Mouse (Mus musculus) liver, embryonic 14.5 days (tissue): ENCODE data around the gene Rbm39. TPM values are rescaled to one million over a fixed set of nuclear protein-coding genes. Genes with fewer than 3 reads are reported as not detected.
A peak's percentile ranks its signal among the peaks of the same experiment; 100 is the strongest.

Experiments used
- ATAC-seq: fragments of 200-750 bp; cut with Nextera tagmentation; 2 replicates; pipeline ENCODE4 v1.8.0; 2017; ENCODE audit warnings: moderate number of reproducible peaks, mild to moderate bottlenecking, moderate library complexity; ENCODE audit not compliant: insufficient read depth
- DNase-seq, 3 experiments: peaks; one replicate each; pipeline ENCODE4 v3.0.0-alpha.2; 2012 to 2013; ENCODE audit warnings: low read depth in 3 of 3, low spot score in 3 of 3
- H3K27ac ChIP-seq: fragments of 300-500 bp; sonication (generic); 2 replicates; pipeline ENCODE4 v1.5.1; 2014; ENCODE audit warnings: moderate library complexity, mild to moderate bottlenecking, control low read depth, inconsistent platforms
- H3K27me3 ChIP-seq: fragments of 300-500 bp; sonication (generic); 2 replicates; pipeline ENCODE4 v1.6.1; 2014; ENCODE audit warnings: mild to moderate bottlenecking, low read length, moderate library complexity; ENCODE audit not compliant: control insufficient read depth, insufficient read depth
- H3K36me3 ChIP-seq: fragments of 300-500 bp; sonication (generic); replicated peaks from 2 replicates; pipeline ENCODE4 v1.6.1; 2014; ENCODE audit warnings: low read depth; ENCODE audit not compliant: control insufficient read depth, insufficient read depth
- H3K4me1 ChIP-seq, 2 experiments: fragments of 200-500 bp in 1 of 2; fragments of 300-500 bp in 1 of 2; sonication (generic) in 1 of 2; replicated peaks; 2 replicates each; pipeline ENCODE4 v1.6.1; 2012 to 2014; ENCODE audit warnings: antibody characterized with exemption in 1 of 2, inconsistent platforms in 1 of 2, low read length in 1 of 2; ENCODE audit not compliant: control insufficient read depth in 2 of 2, insufficient read depth in 2 of 2
- H3K4me2 ChIP-seq: fragments of 300-500 bp; sonication (generic); 2 replicates; pipeline ENCODE4 v1.6.1; 2014; ENCODE audit warnings: low read depth, mild to moderate bottlenecking, control low read depth, moderate library complexity
- H3K4me3 ChIP-seq, 2 experiments: fragments of 200-500 bp in 1 of 2; fragments of 300-500 bp in 1 of 2; sonication (generic) in 1 of 2; 2 replicates each; pipeline ENCODE4 v1.5.1; 2012 to 2014; ENCODE audit warnings: low read depth in 2 of 2, low read length in 2 of 2, mild to moderate bottlenecking in 2 of 2, control low read depth in 1 of 2, inconsistent platforms in 1 of 2, moderate library complexity in 1 of 2; ENCODE audit not compliant: insufficient read depth in 1 of 2
- H3K9ac ChIP-seq: fragments of 300-500 bp; sonication (generic); replicated peaks from 2 replicates; pipeline ENCODE4 v1.6.1; 2014; ENCODE audit warnings: mild to moderate bottlenecking, control low read depth, moderate library complexity
- H3K9me3 ChIP-seq: fragments of 300-500 bp; sonication (generic); 2 replicates; pipeline ENCODE4 v1.6.1; 2016; ENCODE audit warnings: low read length, mixed read lengths; ENCODE audit not compliant: control insufficient read depth
- CTCF ChIP-seq: IDR thresholded peaks from 2 replicates; pipeline ENCODE4 v1.5.1; 2016; ENCODE audit warnings: antibody characterized with exemption, low read depth, control low read depth
- EP300 ChIP-seq: IDR thresholded peaks from 2 replicates; pipeline ENCODE4 v1.6.1; 2016; ENCODE audit warnings: antibody characterized with exemption, low read depth
- WGBS: fragments of 180-500 bp; shearing (Covaris S2); extraction: QIAGEN DNeasy Blood & Tissue Kit; methylation state at CpG from one replicate; pipeline ENCODE4 v1.1.7; 2014; ENCODE audit not compliant: insufficient replicate concordance; 5-methylcytosine and 5-hydroxymethylcytosine counted together
- polyA plus RNA-seq, 2 experiments: library from polyadenylated mRNA; depleted of rRNA in 1 of 2; stranded (reverse) in 1 of 2; unstranded in 1 of 2; fragments of >200 nt; fragmentation: Nextera tagmentation in 1 of 2; extraction: Ambion mirVana in 1 of 2; gene quantifications; 2 replicates each; pipeline versions ENCODE4 v1.2.1 to v1.2.3; 2012 to 2014

Gene Rbm39
- polyA plus RNA-seq, 2 experiments, result 69.5 to 207 TPM

DNA sequence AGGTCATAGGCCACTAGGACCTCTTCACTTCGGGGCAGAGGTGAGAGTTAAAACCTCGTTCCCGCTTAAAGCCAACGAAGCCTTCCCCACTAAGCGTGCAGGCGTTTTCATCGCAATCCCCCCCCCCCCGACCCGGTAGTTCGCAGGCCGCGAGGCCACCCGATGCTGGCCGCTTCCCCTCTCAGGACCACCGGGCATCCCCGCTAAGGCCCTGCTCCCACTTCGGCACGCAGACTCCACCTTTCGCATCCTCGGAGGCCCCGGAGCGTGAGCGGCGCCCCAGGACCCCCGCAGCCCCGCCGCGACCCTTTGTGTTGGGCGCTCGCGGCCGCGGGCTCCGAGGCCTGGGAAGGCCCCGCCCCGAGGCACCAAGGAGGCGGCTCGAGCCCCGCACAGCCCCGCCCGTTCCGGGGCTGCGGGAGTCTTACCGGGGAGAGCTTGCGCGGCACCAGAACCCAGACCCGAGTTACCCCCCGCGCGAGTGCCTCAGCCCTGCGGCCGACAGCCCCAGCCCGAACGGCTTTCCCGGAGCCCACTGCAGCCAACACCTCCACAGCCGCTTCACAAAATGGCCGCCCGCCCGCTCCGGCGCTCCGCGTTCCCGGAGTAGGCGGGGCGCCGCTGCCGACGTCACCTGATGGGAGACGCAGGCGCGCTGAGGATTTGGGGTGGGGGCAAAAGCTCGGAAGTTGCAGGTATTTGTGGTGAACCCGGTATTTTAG is 68.5 kb downstream of the Rbm39 start, which contains the start of the genes Cpne1 and Rbm12:
Cpne1 (minus strand) TSS at position 608 of the 722 bp plus-strand sequence.
Rbm12 (minus strand) TSS at position 621 of the 722 bp plus-strand sequence.
- peak within 1 kb of the TSS; percentile 75 to 93 for H3K4me3 ChIP-seq

DNA sequence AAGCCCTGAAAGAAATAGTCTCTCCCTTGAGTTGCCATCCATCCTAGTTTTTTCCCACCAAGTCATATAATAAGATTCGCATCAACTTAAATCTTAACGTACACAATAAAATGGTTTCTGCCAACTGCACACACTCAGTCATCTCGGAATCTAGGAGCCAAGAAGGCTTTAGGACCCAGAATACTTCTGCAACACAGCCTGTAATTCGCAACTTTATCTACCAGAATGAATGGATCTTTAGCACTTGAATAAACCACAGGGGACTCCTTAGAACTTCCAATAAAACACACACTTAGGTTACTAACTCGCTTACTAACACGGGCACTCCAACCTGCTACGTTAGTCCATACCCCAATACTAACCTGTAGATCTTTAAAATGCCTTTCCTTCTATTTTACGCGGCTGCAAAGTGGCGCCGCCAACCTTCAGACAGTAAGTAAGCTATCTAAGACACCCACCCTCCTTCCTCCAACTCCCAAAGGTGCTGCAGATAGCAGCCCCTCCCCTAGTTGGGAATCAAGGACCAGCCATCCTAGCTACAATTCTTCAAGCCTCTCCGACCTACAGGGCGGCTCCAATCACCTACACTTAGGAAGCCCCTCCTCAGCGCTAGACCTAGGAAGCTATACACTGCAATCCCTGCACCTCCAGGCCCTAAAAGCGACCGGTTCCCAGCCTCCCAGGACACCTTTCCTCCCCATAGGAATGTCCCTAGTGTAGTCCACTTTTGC is 69.2 kb downstream of the Rbm39 start:
- peak in 2 of 3 experiments; percentile 24 to 38 for DNase-seq
- peak overlapping the region; percentile 75 to 93 for H3K4me3 ChIP-seq
- H3K27ac ChIP-seq, result peak overlapping the region; percentile 43
- peak; percentile 62 for ATAC-seq
- WGBS, result under 1% methylated on average over 16 of the region's 16 CpGs
- peak overlapping the region; percentile 82 for H3K9ac ChIP-seq
- no peaks in the 10 kb centered on the region for H3K27me3 ChIP-seq
- no peak for TF ChIP-seq CTCF
- no peak for TF ChIP-seq EP300
- no peaks in the 10 kb centered on the region for H3K9me3 ChIP-seq
- H3K4me2 ChIP-seq, result peak overlapping the region; percentile 92
- H3K36me3 ChIP-seq, result peaks cover 2% of the 10 kb centered on the region
- peaks cover 13 to 20% of the 10 kb centered on the region in 2 experiments for H3K4me1 ChIP-seq

More for the DNA sequence above, 68.5 kb downstream of the Rbm39 start, which contains the start of the genes Cpne1 and Rbm12:
- WGBS, result under 1% methylated on average over 74 of the region's 74 CpGs
- Histone ChIP-seq H3K4me1 (peaks cover 13 to 20% of the 10 kb centered on the region in 2 experiments), H3K27ac (peak within 1 kb of the TSS; percentile 43), H3K36me3 (peaks cover 2% of the 10 kb centered on the region; the same call in 1 of the 2 replicates), H3K9me3 (no peaks in the 10 kb centered on the region), H3K27me3 (no peaks in the 10 kb centered on the region), H3K4me2 (peak within 1 kb of the TSS; percentile 92), H3K9ac (peak within 1 kb of the TSS; percentile 82)
- ATAC-seq, result peak; percentile 92
- TF ChIP-seq CTCF, result no peak
- TF ChIP-seq EP300, result no peak
- DNase-seq, result peak; percentile 65 to 75 (median 71)

Other genes starting within 250 kb of the Rbm39 start
- 10.5 and 17.4 TPM in 2 replicates for gene Uqcc1, start 249.9 kb downstream of the Rbm39 start, polyA plus RNA-seq (2012; rRNA removed)
- gene Uqcc1, start 249.9 kb downstream of the Rbm39 start, polyA plus RNA-seq (2014; fragmentation: Nextera tagmentation; extraction: Ambion mirVana), result 25.6 and 31.6 TPM in 2 replicates
- not detected in 2 replicates for gene Gm15557, start 239.5 kb downstream of the Rbm39 start, polyA plus RNA-seq (2012; rRNA removed)
- not detected in 2 replicates for gene Gm15557, start 239.5 kb downstream of the Rbm39 start, polyA plus RNA-seq (2014; fragmentation: Nextera tagmentation; extraction: Ambion mirVana)
- gene Gdf5, start 234.9 kb downstream of the Rbm39 start, polyA plus RNA-seq (2012; rRNA removed), result 0.02 and 0.09 TPM in 2 replicates
- gene Gdf5, start 234.9 kb downstream of the Rbm39 start, polyA plus RNA-seq (2014; fragmentation: Nextera tagmentation; extraction: Ambion mirVana), result not detected in 2 replicates
- gene Cep250, start 223.8 kb downstream of the Rbm39 start, polyA plus RNA-seq (2012; rRNA removed), result 6.0 and 9.8 TPM in 2 replicates
- 7.4 and 9.3 TPM in 2 replicates for gene Cep250, start 223.8 kb downstream of the Rbm39 start, polyA plus RNA-seq (2014; fragmentation: Nextera tagmentation; extraction: Ambion mirVana)
- 1.6 and 2.1 TPM in 2 replicates for gene 6430550D23Rik, start 172.3 kb downstream of the Rbm39 start, polyA plus RNA-seq (2012; rRNA removed)
- 0.41 and 1.9 TPM in 2 replicates for gene 6430550D23Rik, start 172.3 kb downstream of the Rbm39 start, polyA plus RNA-seq (2014; fragmentation: Nextera tagmentation; extraction: Ambion mirVana)
- 72.8 and 90.2 TPM in 2 replicates for gene Ergic3, start 172.2 kb downstream of the Rbm39 start, polyA plus RNA-seq (2012; rRNA removed)
- 95.7 and 98.0 TPM in 2 replicates for gene Ergic3, start 172.2 kb downstream of the Rbm39 start, polyA plus RNA-seq (2014; fragmentation: Nextera tagmentation; extraction: Ambion mirVana)
- 0.02 TPM in 1 of 2 replicates, not detected in the other for gene Fer1l4, start 127.3 kb downstream of the Rbm39 start, polyA plus RNA-seq (2012; rRNA removed)
- not detected in 2 replicates for gene Fer1l4, start 127.3 kb downstream of the Rbm39 start, polyA plus RNA-seq (2014; fragmentation: Nextera tagmentation; extraction: Ambion mirVana)
- 0.69 and 1.1 TPM in 2 replicates for gene Spag4, start 115.1 kb downstream of the Rbm39 start, polyA plus RNA-seq (2012; rRNA removed)
- gene Spag4, start 115.1 kb downstream of the Rbm39 start, polyA plus RNA-seq (2014; fragmentation: Nextera tagmentation; extraction: Ambion mirVana), result 0.49 and 1.2 TPM in 2 replicates
- 17.9 and 21.2 TPM in 2 replicates for gene Cpne1, start 68.3 kb downstream of the Rbm39 start, polyA plus RNA-seq (2012; rRNA removed)
- 11.5 and 14.0 TPM in 2 replicates for gene Cpne1, start 68.3 kb downstream of the Rbm39 start, polyA plus RNA-seq (2014; fragmentation: Nextera tagmentation; extraction: Ambion mirVana)
- 1.7 and 5.0 TPM in 2 replicates for gene Rbm12, start 68.3 kb downstream of the Rbm39 start, polyA plus RNA-seq (2012; rRNA removed)
- 9.6 and 9.8 TPM in 2 replicates for gene Rbm12, start 68.3 kb downstream of the Rbm39 start, polyA plus RNA-seq (2014; fragmentation: Nextera tagmentation; extraction: Ambion mirVana)
- 1.9 and 3.9 TPM in 2 replicates for gene Gm28036, start 53.1 kb downstream of the Rbm39 start, polyA plus RNA-seq (2012; rRNA removed)
- gene Gm28036, start 53.1 kb downstream of the Rbm39 start, polyA plus RNA-seq (2014; fragmentation: Nextera tagmentation; extraction: Ambion mirVana), result 5.1 and 5.5 TPM in 2 replicates
- 123 and 181 TPM in 2 replicates for gene Romo1, start 36.2 kb downstream of the Rbm39 start, polyA plus RNA-seq (2012; rRNA removed)
- gene Romo1, start 36.2 kb downstream of the Rbm39 start, polyA plus RNA-seq (2014; fragmentation: Nextera tagmentation; extraction: Ambion mirVana), result 248 and 249 TPM in 2 replicates
- gene Nfs1, start 36.1 kb downstream of the Rbm39 start, polyA plus RNA-seq (2012; rRNA removed), result 37.3 and 40.9 TPM in 2 replicates
- gene Nfs1, start 36.1 kb downstream of the Rbm39 start, polyA plus RNA-seq (2014; fragmentation: Nextera tagmentation; extraction: Ambion mirVana), result 55.3 and 62.5 TPM in 2 replicates
- gene Phf20, start 16.2 kb upstream of the Rbm39 start, polyA plus RNA-seq (2012; rRNA removed), result 2.6 and 2.9 TPM in 2 replicates
- 10.1 and 12.7 TPM in 2 replicates for gene Phf20, start 16.2 kb upstream of the Rbm39 start, polyA plus RNA-seq (2014; fragmentation: Nextera tagmentation; extraction: Ambion mirVana)
- gene Cnbd2, start 132.1 kb upstream of the Rbm39 start, polyA plus RNA-seq (2012; rRNA removed), result 0.28 and 0.51 TPM in 2 replicates
- 1.5 and 1.9 TPM in 2 replicates for gene Cnbd2, start 132.1 kb upstream of the Rbm39 start, polyA plus RNA-seq (2014; fragmentation: Nextera tagmentation; extraction: Ambion mirVana)
- 36.1 and 46.7 TPM in 2 replicates for gene Scand1, start 132.5 kb upstream of the Rbm39 start, polyA plus RNA-seq (2012; rRNA removed)
- gene Scand1, start 132.5 kb upstream of the Rbm39 start, polyA plus RNA-seq (2014; fragmentation: Nextera tagmentation; extraction: Ambion mirVana), result 28.1 and 32.9 TPM in 2 replicates
- 2.5 and 2.7 TPM in 2 replicates for gene Epb41l1, start 240.7 kb upstream of the Rbm39 start, polyA plus RNA-seq (2012; rRNA removed)
- gene Epb41l1, start 240.7 kb upstream of the Rbm39 start, polyA plus RNA-seq (2014; fragmentation: Nextera tagmentation; extraction: Ambion mirVana), result 0.46 and 0.58 TPM in 2 replicates